Mouse (Mus musculus) lung, embryonic 15.5 days (tissue): ENCODE measurements at regions not wholly inside any gene's neighbourhood (a gene's known extent, or its start where the extent isn't known, plus 50 kb on each side); places are given as distances from the start of the nearest gene placed in this dataset.

Experiments used
- ATAC-seq: fragments of 200-750 bp; cut with Nextera tagmentation; 2 replicates; pipeline ENCODE4 v1.8.0; 2017; ENCODE audit warnings: moderate number of reproducible peaks, borderline replicate concordance; ENCODE audit not compliant: low FRiP score, low TSS enrichment; ENCODE audit errors: extremely low read depth
- H3K27ac ChIP-seq: fragments of 300-500 bp; sonication (generic); 2 replicates; pipeline ENCODE4 v1.5.1; 2015; ENCODE audit warnings: moderate library complexity, mild to moderate bottlenecking, inconsistent platforms
- H3K27me3 ChIP-seq: fragments of 300-500 bp; sonication (generic); 2 replicates; pipeline ENCODE4 v1.6.1; 2015; ENCODE audit warnings: inconsistent platforms
- H3K36me3 ChIP-seq: fragments of 300-500 bp; sonication (generic); 2 replicates; pipeline ENCODE4 v1.6.1; 2015; ENCODE audit warnings: inconsistent platforms
- H3K4me1 ChIP-seq: fragments of 300-500 bp; sonication (generic); 2 replicates; pipeline ENCODE4 v1.6.1; 2015; ENCODE audit warnings: inconsistent platforms
- H3K4me2 ChIP-seq: fragments of 300-500 bp; sonication (generic); 2 replicates; pipeline ENCODE4 v1.6.1; 2015; ENCODE audit warnings: inconsistent platforms, mild to moderate bottlenecking, moderate library complexity
- H3K4me3 ChIP-seq: fragments of 300-500 bp; sonication (generic); 2 replicates; pipeline ENCODE4 v1.5.1; 2015; ENCODE audit warnings: mild to moderate bottlenecking, inconsistent platforms
- H3K9ac ChIP-seq: fragments of 300-500 bp; sonication (generic); 2 replicates; pipeline ENCODE4 v1.6.1; 2015; ENCODE audit warnings: inconsistent platforms
- H3K9me3 ChIP-seq: fragments of 300-500 bp; sonication (generic); 2 replicates; pipeline ENCODE4 v1.6.1; 2016; ENCODE audit warnings: inconsistent platforms
- WGBS: fragments of 180-500 bp; shearing (Covaris S2); methylation state at CpG from one replicate; pipeline ENCODE4 v1.1.7; 2015; 5-methylcytosine and 5-hydroxymethylcytosine counted together

DNA sequence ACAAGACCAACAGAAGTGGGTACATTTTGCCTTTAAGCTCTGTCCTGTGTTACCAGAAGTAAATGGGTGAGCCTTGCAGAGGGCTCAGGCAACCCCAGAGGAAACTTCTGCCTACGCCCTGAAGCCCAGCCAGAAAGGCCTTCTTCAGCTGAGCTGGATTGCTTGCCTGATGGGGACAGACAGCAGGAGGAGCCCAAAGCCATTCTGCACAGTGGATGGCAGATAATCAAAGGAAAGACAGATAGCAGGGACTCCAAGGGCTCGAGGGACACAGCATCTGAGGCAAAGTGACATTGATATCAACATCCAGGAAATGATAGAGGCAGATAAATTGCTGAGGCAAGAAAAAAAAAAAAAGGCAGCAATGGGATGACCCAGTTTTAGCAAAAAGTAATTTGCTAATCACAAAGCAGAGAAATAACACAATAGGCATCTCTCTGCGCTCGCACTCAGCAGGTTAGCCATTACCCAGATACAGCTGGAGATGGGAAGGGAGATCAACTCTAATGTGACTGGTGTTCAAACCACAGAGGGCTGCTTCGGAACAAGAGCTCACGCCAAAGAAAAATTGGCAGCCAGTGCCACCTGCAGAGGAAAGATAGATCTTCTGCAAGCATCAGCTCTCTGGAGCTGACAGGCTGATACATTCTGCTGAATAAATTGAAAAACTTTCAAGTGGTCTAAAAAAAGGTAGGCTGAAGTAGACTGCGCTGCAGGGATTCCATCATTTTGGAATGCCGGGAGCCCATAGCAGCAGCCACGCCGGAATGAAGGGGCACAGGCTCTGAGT lies 494.8 kb downstream of the Prim2 start:
- no peak overlapping the region for H3K4me2 ChIP-seq
- 64% methylated on average over 10 of the region's 10 CpGs for whole genome bisulfite sequencing
- H3K4me3 ChIP-seq = no peak overlapping the region
- no peak overlapping the region for H3K27ac ChIP-seq
- H3K4me1 ChIP-seq = no peaks in the 10 kb centered on the region
- no peak overlapping the region for H3K9ac ChIP-seq
- no peak for ATAC-seq
- H3K36me3 ChIP-seq = no peaks in the 10 kb centered on the region
- no peaks in the 10 kb centered on the region for H3K9me3 ChIP-seq
- no peaks in the 10 kb centered on the region for H3K27me3 ChIP-seq

- no peak for ATAC-seq
- no peaks in the 10 kb centered on the region for H3K9me3 ChIP-seq
Observed at GRCm38 (mm10) chr1:33136991-33137390, 532.6 kb downstream of the Prim2 start.

DNA sequence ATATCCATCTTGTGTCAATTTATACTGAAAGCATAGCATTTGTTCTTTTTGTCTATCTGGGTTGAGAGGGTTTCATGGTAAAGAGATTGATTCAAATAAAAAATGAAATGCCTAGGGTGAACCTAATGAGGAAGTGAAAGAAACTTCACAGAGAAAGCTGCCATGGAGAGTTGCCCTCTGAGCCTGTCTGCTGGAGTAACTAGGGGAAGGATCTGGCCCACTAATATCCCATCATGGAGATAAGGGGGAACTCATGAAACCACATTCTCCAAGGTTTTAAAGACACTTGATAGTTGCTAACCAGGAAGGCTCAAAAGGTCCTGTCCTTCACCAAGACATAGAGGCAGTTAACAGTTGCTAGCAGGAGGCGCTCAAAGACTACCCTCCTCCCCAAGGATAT lies 539.2 kb downstream of the Prim2 start:
- H3K9ac ChIP-seq = no peak overlapping the region
- H3K36me3 ChIP-seq = no peaks in the 10 kb centered on the region
- H3K4me2 ChIP-seq = no peak overlapping the region
- no peak for ATAC-seq
- no peaks in the 10 kb centered on the region for H3K9me3 ChIP-seq
- H3K27me3 ChIP-seq = no peaks in the 10 kb centered on the region
- H3K27ac ChIP-seq = no peak overlapping the region
- H3K4me1 ChIP-seq = no peaks in the 10 kb centered on the region
- 100% methylated on average over 1 of the region's 1 CpGs for WGBS
- H3K4me3 ChIP-seq = no peak overlapping the region

More at GRCm38 (mm10) chr1:33136991-33137390, 532.6 kb downstream of the Prim2 start:
- H3K4me1 ChIP-seq = no peaks in the 10 kb centered on the region
- no peaks in the 10 kb centered on the region for H3K36me3 ChIP-seq
- no peak overlapping the region for H3K4me2 ChIP-seq
- 44% methylated on average over 7 of the region's 7 CpGs for WGBS
- H3K27ac ChIP-seq = no peak overlapping the region
- no peak overlapping the region for H3K4me3 ChIP-seq
- H3K9ac ChIP-seq = no peak overlapping the region
- H3K27me3 ChIP-seq = no peaks in the 10 kb centered on the region

GRCm38 (mm10) chr1:33125062-33125461 lies 544.5 kb downstream of the Prim2 start:
- no peak overlapping the region for H3K9ac ChIP-seq
- no peak overlapping the region for H3K4me2 ChIP-seq
- no peaks in the 10 kb centered on the region for H3K36me3 ChIP-seq
- no peak overlapping the region for H3K4me3 ChIP-seq
- 76% methylated on average over 7 of the region's 7 CpGs for WGBS
- H3K4me1 ChIP-seq = no peaks in the 10 kb centered on the region
- ATAC-seq = no peak
- no peak overlapping the region for H3K27ac ChIP-seq
- H3K27me3 ChIP-seq = no peaks in the 10 kb centered on the region
- H3K9me3 ChIP-seq = no peaks in the 10 kb centered on the region

DNA sequence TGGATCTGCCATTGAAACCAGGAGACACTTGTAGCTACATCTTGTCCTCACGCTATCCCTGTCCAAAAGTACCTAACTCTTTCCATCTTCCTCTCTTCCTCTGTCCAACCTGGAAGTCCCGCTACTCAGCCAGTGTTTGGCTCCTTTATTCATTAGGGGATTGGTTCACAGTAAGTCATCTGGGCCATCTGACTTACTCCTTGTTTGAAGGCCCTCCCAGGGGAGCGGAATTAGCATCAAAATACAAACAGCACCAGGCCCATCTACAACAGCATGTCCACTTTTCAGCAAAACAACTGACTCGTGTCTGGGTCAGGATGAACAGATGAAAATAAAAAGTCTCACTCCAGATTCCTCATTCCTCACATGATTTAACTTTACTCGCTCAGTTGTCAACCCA lies 559.2 kb upstream of the Gm5415 start:
- no peak for ATAC-seq
- no peak overlapping the region for H3K27ac ChIP-seq
- WGBS = 76% methylated on average over 5 of the region's 5 CpGs
- H3K4me1 ChIP-seq = no peaks in the 10 kb centered on the region
- H3K36me3 ChIP-seq = no peaks in the 10 kb centered on the region
- H3K9me3 ChIP-seq = no peaks in the 10 kb centered on the region
- H3K9ac ChIP-seq = no peak overlapping the region
- H3K4me2 ChIP-seq = no peak overlapping the region
- H3K27me3 ChIP-seq = no peaks in the 10 kb centered on the region
- no peak overlapping the region for H3K4me3 ChIP-seq

GRCm38 (mm10) chr1:33104296-33104695 lies 557.2 kb upstream of the Gm5415 start:
- no peak for ATAC-seq
- Histone ChIP-seq H3K4me1 (no peaks in the 10 kb centered on the region), H3K27ac (no peak overlapping the region), H3K4me2 (no peak overlapping the region), H3K36me3 (no peaks in the 10 kb centered on the region), H3K9ac (no peak overlapping the region), H3K27me3 (no peaks in the 10 kb centered on the region), H3K9me3 (no peaks in the 10 kb centered on the region), H3K4me3 (no peak overlapping the region)
- 85% methylated on average over 1 of the region's 1 CpGs for WGBS

GRCm38 (mm10) chr1:33098062-33098461 lies 551.0 kb upstream of the Gm5415 start:
- Histone ChIP-seq H3K36me3 (no peaks in the 10 kb centered on the region), H3K9me3 (no peaks in the 10 kb centered on the region), H3K27me3 (no peaks in the 10 kb centered on the region), H3K4me1 (no peaks in the 10 kb centered on the region), H3K4me3 (no peak overlapping the region), H3K9ac (no peak overlapping the region), H3K4me2 (no peak overlapping the region), H3K27ac (no peak overlapping the region)
- no peak for ATAC-seq
- WGBS = 55% methylated on average over 3 of the region's 3 CpGs

DNA sequence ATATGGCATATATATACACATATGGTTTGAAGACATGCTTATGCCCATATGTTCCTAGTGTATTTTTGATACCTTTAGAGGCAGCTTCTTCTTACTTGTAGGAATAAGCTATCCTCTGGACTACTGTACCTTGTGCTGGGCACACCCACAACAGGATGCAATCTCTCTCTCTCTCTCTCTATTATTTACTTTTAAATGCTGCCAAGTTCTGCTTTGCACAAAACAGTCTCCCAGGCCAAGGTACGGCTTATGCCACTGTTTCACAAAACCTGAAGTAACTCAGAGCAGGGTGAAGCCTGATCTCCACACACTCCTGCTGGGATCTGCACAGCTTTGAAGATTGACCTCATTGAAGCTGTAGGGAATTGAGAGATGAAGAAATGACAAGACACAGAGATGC lies 549.8 kb upstream of the Gm5415 start:
- H3K4me2 ChIP-seq = no peak overlapping the region
- ATAC-seq = no peak
- H3K9ac ChIP-seq = no peak overlapping the region
- WGBS = 71% methylated on average over 1 of the region's 1 CpGs
- H3K4me3 ChIP-seq = no peak overlapping the region
- H3K4me1 ChIP-seq = no peaks in the 10 kb centered on the region
- no peaks in the 10 kb centered on the region for H3K9me3 ChIP-seq
- no peaks in the 10 kb centered on the region for H3K27me3 ChIP-seq
- H3K27ac ChIP-seq = no peak overlapping the region
- no peaks in the 10 kb centered on the region for H3K36me3 ChIP-seq

- Histone ChIP-seq H3K4me1 (no peaks in the 10 kb centered on the region), H3K27ac (no peak overlapping the region), H3K4me2 (no peak overlapping the region), H3K27me3 (no peaks in the 10 kb centered on the region), H3K36me3 (no peaks in the 10 kb centered on the region), H3K9ac (no peak overlapping the region), H3K4me3 (no peak overlapping the region), H3K9me3 (no peaks in the 10 kb centered on the region)
- 90% methylated on average over 1 of the region's 1 CpGs for WGBS
- ATAC-seq = no peak
Observed at GRCm38 (mm10) chr1:33074551-33074950, 527.5 kb upstream of the Gm5415 start.

DNA sequence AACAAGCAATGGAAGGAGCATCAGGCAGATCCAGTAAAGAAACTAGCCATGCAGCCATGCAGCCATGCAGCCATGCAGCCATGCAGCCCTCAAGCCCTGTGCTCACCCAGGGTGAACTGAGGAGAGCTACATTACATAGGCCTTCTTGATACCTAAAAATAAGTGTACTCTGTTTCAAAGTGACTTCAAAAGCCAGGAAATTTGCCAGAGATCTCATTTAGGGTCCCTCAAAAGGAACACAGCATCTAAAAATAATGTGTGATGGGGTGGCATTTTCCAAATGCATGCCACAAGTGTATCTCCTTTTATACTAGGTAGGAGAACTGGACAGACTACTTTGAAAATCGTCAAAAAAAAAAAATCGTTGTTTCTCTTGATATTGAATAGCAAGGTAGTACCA lies 510.9 kb upstream of the Gm5415 start:
- ATAC-seq = no peak
- no peaks in the 10 kb centered on the region for H3K27me3 ChIP-seq
- H3K4me1 ChIP-seq = no peaks in the 10 kb centered on the region
- no peak overlapping the region for H3K27ac ChIP-seq
- H3K4me2 ChIP-seq = no peak overlapping the region
- WGBS = 65% methylated on average over 2 of the region's 2 CpGs
- H3K9me3 ChIP-seq = no peaks in the 10 kb centered on the region
- no peak overlapping the region for H3K9ac ChIP-seq
- H3K4me3 ChIP-seq = no peak overlapping the region
- no peaks in the 10 kb centered on the region for H3K36me3 ChIP-seq

DNA sequence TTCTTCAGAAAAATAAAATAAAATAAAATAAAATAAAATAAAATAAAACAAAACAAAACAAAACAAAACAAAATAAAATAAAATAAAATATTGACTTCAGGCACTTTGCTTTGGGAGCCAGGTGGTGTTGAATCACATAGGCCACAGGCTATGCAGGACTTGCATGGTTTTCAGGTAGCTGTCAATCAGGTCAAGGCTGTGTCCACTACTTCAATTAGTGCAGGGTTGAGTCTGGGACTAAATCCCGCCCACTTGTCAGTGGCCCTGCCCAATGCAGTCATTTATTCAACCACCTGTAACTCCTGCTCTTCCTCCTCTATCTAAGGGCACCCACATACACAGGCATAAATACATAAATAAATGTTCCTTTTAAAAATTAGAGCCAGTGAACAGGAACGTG lies 497.3 kb upstream of the Gm5415 start:
- Histone ChIP-seq H3K36me3 (no peaks in the 10 kb centered on the region), H3K27ac (no peak overlapping the region), H3K4me1 (no peaks in the 10 kb centered on the region), H3K9me3 (no peaks in the 10 kb centered on the region), H3K4me3 (no peak overlapping the region), H3K27me3 (no peaks in the 10 kb centered on the region), H3K4me2 (no peak overlapping the region), H3K9ac (no peak overlapping the region)
- 77% methylated on average over 2 of the region's 2 CpGs for WGBS
- no peak for ATAC-seq

DNA sequence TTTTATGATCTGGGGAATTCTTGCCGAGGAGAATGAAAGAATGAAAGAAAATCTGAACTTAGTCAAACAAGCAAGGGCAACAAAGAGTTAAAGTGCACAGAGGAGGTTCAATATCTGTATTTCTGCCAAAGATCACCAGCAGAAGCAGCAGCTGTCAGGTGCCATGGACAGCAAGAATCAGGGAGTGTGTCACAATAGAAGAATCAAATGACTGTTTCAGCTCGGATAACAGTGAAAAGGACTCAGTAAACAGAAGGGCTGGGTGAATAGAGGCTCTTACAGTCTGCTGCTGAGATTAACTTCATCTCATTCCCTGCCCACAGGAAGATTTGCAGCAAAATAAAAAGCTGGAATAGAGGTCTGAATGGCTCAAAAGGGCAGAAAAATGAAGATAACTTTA lies 495.3 kb upstream of the Gm5415 start:
- Histone ChIP-seq H3K27ac (no peak overlapping the region), H3K9ac (no peak overlapping the region), H3K27me3 (no peaks in the 10 kb centered on the region), H3K36me3 (no peaks in the 10 kb centered on the region), H3K4me3 (no peak overlapping the region), H3K4me1 (no peaks in the 10 kb centered on the region), H3K9me3 (no peaks in the 10 kb centered on the region), H3K4me2 (no peak overlapping the region)
- WGBS = 28% methylated on average over 2 of the region's 2 CpGs
- ATAC-seq = no peak

- no peak overlapping the region for H3K4me2 ChIP-seq
- no peaks in the 10 kb centered on the region for H3K9me3 ChIP-seq
- no peak overlapping the region for H3K27ac ChIP-seq
- WGBS = 63% methylated on average over 4 of the region's 4 CpGs
- H3K4me3 ChIP-seq = no peak overlapping the region
- H3K36me3 ChIP-seq = no peaks in the 10 kb centered on the region
- ATAC-seq = no peak
- H3K27me3 ChIP-seq = no peaks in the 10 kb centered on the region
- no peaks in the 10 kb centered on the region for H3K4me1 ChIP-seq
- no peak overlapping the region for H3K9ac ChIP-seq
Observed at GRCm38 (mm10) chr1:33040740-33041139, 493.6 kb upstream of the Gm5415 start.
